Mouse (Mus musculus) olfactory bulb, adult 2 months (tissue): Measurements from ENCODE around the gene Mreg.

Experiments used
- CTCF ChIP-seq: fragments of 200-500 bp; IDR thresholded peaks from 2 replicates; pipeline ENCODE4 v1.5.1; 2012; ENCODE audit warnings: low read depth, mild to moderate bottlenecking, low read length, moderate library complexity; ENCODE audit not compliant: insufficient read depth
- POLR2A ChIP-seq: fragments of 200-500 bp; IDR thresholded peaks from 2 replicates; pipeline ENCODE4 v1.6.1; 2012; ENCODE audit warnings: mild to moderate bottlenecking, low read depth, low read length, moderate library complexity; ENCODE audit not compliant: insufficient read depth

DNA sequence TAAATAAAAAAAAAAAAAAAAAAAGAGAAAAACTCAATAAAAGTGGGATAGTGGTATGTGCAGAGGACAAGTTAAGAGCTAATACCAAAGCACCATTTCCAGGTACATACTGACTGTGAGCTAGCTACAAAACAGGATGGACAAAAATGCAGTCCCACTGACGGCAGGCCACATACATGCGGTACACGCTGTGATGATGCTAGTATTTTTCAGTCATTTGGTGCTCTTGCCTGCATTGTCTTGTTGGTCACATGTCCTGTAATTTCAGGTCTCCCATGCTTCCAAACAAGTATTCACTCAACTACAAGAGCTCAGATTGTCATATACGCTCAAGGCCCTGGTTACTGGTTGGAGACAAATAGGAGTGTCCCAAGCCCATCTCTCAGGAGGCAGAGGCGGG is 15.4 kb upstream of the Mreg start:
- no peak for TF ChIP-seq CTCF
- TF ChIP-seq POLR2A: no peak
